Mouse (Mus musculus) embryonic facial prominence, embryonic 12.5 days (tissue): ENCODE measurements around the gene Slc35a1. TPM values are rescaled to one million over a fixed set of nuclear protein-coding genes. Genes with fewer than 3 reads are reported as not detected.
A peak's percentile ranks its signal among the peaks of the same experiment; 100 is the strongest.
"Not testable (repeated sequence)": the region's sequence is repeated elsewhere in the genome, so short reads cannot be mapped to it uniquely, and the experiment has no call there.

Experiments used
- ATAC-seq: fragments of 200-750 bp; cut with Nextera tagmentation; 2 replicates; pipeline ENCODE4 v1.8.0; 2017; ENCODE audit not compliant: insufficient number of reproducible peaks, insufficient read depth, low FRiP score, low TSS enrichment
- H3K27ac ChIP-seq: fragments of 300-500 bp; sonication (generic); 2 replicates; pipeline ENCODE4 v1.5.1; 2016; ENCODE audit warnings: mild to moderate bottlenecking
- H3K27me3 ChIP-seq: fragments of 300-500 bp; sonication (generic); 2 replicates; pipeline ENCODE4 v1.6.1; 2016; ENCODE audit warnings: mild to moderate bottlenecking, moderate library complexity
- H3K36me3 ChIP-seq: fragments of 300-500 bp; sonication (generic); 2 replicates; pipeline ENCODE4 v1.6.1; 2016; ENCODE audit warnings: mild to moderate bottlenecking
- H3K4me1 ChIP-seq: fragments of 300-500 bp; sonication (generic); 2 replicates; pipeline ENCODE4 v1.6.1; 2016
- H3K4me2 ChIP-seq: fragments of 300-500 bp; sonication (generic); replicated peaks from 2 replicates; pipeline ENCODE4 v1.6.1; 2016; ENCODE audit warnings: mild to moderate bottlenecking, moderate library complexity
- H3K4me3 ChIP-seq: fragments of 300-500 bp; sonication (generic); 2 replicates; pipeline ENCODE4 v1.5.1; 2016; ENCODE audit warnings: mild to moderate bottlenecking
- H3K9ac ChIP-seq: fragments of 300-500 bp; sonication (generic); 2 replicates; pipeline ENCODE4 v1.6.1; 2016; ENCODE audit warnings: mild to moderate bottlenecking, moderate library complexity
- H3K9me3 ChIP-seq: fragments of 300-500 bp; sonication (generic); 2 replicates; pipeline ENCODE4 v1.6.1; 2016; ENCODE audit warnings: mild to moderate bottlenecking, moderate library complexity
- WGBS: fragments of 180-500 bp; shearing (Covaris S2); methylation state at CpG from one replicate; pipeline ENCODE4 v1.1.7; 2016; 5-methylcytosine and 5-hydroxymethylcytosine counted together
- polyA plus RNA-seq: library from polyadenylated mRNA; unstranded; fragments of >200 nt; fragmentation: Nextera tagmentation; extraction: Ambion mirVana; gene quantifications from 2 replicates; pipeline ENCODE4 v1.2.1, GENCODE M21; 2016

The Slc35a1 gene
- polyA plus RNA-seq = 50.8 and 57.8 TPM in 2 replicates

DNA sequence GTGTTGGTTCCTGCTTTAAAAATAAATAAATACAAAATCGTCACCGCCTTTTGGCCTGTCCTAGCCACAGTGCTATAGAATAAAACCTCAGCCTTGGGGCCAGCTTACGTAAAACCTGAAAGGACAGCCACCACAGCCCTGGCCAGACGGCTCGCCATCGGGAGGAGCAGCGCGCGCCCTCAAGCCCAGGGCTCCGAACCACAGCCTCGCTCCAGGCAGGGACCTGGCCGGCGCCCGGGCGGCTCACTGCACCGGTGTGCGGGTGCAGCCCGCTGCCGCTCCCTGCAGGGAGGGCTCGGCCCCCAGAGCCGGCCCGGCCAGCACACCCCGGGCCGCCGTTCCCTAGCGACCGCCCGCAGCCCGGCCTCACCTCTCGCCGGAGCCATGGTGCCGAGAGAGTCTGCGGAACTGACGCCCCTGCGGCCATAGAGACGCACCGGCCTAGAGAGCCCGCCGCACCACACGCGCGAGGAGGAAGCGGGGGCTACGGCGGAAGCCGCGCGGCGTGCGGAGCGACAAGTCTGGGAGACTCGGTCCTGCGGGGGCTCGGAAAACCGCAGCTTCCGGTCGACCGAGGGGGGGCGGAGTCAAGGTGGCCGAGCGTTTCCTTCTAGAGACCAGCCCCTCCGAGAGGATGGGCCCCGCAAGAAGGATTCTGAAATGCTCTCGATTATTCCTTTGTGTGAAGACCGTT is at the start of gene Slc35a1:
Gene Slc35a1 (minus strand): TSS at position 565 of the 694 bp plus-strand sequence.
- ATAC-seq = peak; percentile 97
- H3K27ac ChIP-seq = peak within 1 kb of the TSS; percentile 94
- under 1% methylated on average over 65 of the region's 65 CpGs for WGBS
- no peaks in the 10 kb centered on the region for H3K27me3 ChIP-seq
- H3K4me1 ChIP-seq = peaks cover 5% of the 10 kb centered on the region; the same call in 1 of the 2 replicates
- H3K9me3 ChIP-seq = no peaks in the 10 kb centered on the region
- peak within 1 kb of the TSS; percentile 67 for H3K4me3 ChIP-seq
- H3K36me3 ChIP-seq = no peaks in the 10 kb centered on the region
- peak within 1 kb of the TSS; percentile 95 for H3K9ac ChIP-seq
- peak within 1 kb of the TSS; percentile 51 for H3K4me2 ChIP-seq

DNA sequence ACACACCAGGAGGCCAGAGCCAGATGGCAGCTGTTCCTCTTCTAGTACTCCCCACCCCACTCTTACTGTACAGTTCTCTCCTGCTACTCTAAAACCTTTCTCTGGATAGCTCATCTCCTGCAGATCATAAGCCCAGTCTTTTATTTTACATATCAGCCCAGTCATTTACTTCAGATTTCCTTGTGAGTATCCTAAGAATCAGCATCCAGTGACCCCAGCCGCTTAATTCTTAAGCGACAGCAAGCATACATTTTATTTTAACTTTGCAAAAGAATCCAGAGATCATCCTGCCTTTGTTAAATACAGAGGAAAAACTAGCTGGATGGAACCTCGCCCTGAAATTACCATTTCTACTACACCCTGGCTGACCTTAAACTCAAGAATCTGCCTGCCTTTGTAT is 47.2 kb upstream of the Slc35a1 start:
- Histone ChIP-seq H3K36me3 (no peaks in the 10 kb centered on the region), H3K9me3 (no peaks in the 10 kb centered on the region), H3K27ac (no peak overlapping the region), H3K4me1 (no peaks in the 10 kb centered on the region), H3K9ac (no peak overlapping the region), H3K4me2 (no peak overlapping the region), H3K27me3 (no peaks in the 10 kb centered on the region), H3K4me3 (no peak overlapping the region)
- 76% methylated on average over 3 of the region's 3 CpGs for WGBS
- no peak for ATAC-seq

GRCm38 (mm10) chr4:34733415-34733814 is 46.2 kb upstream of the Slc35a1 start:
- not testable (repeated sequence) for H3K27me3 ChIP-seq, H3K4me2 ChIP-seq, H3K9ac ChIP-seq, H3K4me3 ChIP-seq, H3K36me3 ChIP-seq, H3K27ac ChIP-seq, ATAC-seq, H3K9me3 ChIP-seq, H3K4me1 ChIP-seq
- 20% methylated on average over 2 of the region's 2 CpGs for WGBS

DNA sequence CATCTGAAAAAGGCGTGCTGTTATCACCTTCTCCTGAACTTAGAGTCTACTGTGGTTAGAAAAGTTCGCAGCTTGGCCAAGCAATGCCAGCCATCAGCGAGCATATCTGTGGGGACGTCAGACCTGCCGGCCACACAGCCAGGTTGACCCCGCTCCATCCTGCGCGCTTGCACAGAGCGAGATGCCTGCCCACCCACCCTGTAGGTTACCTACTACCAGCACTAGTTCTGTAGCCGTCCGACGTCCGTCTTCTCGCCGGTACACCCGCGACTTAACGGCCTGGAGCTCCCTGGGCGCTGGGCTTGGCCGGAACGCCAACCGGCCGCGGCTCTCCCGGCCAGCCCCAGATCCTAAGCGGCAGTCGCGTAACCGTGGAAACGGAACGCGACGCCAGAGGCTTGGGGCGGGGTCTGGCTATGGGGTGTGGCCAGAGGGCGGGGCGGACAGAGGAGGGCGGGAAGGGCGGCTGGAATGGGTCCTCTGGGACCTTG is 42.7 kb upstream of the Slc35a1 start, which contains the start of gene Cfap206:
Gene Cfap206 (minus strand): TSS at position 356 of the 491 bp plus-strand sequence.
- H3K36me3 ChIP-seq = no peaks in the 10 kb centered on the region
- peak within 1 kb of the TSS; percentile 73 for H3K4me2 ChIP-seq
- H3K9me3 ChIP-seq = no peaks in the 10 kb centered on the region
- H3K4me1 ChIP-seq = no peaks in the 10 kb centered on the region
- no peaks in the 10 kb centered on the region for H3K27me3 ChIP-seq
- H3K27ac ChIP-seq = no peak within 1 kb of the TSS
- H3K4me3 ChIP-seq = peak within 1 kb of the TSS; percentile 42
- WGBS = under 1% methylated on average over 38 of the region's 38 CpGs
- H3K9ac ChIP-seq = peak within 1 kb of the TSS; percentile 20; the same call in 1 of the 2 replicates
- peak; percentile 92 for ATAC-seq

DNA sequence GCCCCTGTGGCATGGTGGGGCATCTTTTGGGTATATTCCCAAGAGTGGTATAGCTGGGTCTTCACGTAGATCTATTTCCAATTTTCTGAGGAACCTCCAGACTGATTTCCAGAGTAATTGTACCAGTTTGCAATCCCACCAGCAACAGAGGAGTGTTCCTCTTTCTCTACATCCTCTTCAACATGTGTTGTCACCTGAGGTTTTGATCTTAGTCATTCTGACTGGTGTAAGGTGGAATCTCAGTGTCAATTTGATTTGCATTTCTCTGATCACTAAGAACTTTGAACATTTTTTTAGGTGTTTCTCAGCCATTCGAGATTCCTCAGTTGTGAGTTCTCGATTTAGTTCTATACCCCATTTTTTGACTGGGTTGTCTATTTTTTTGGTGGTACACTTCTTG is 38.5 kb upstream of the Slc35a1 start:
- H3K4me3 ChIP-seq, H3K27ac ChIP-seq, H3K4me1 ChIP-seq, H3K36me3 ChIP-seq, H3K9ac ChIP-seq, H3K4me2 ChIP-seq, H3K9me3 ChIP-seq, ATAC-seq, H3K27me3 ChIP-seq: not testable (repeated sequence)
- WGBS = 89% methylated on average over 3 of the region's 3 CpGs

GRCm38 (mm10) chr4:34724306-34724705 is 37.1 kb upstream of the Slc35a1 start:
- Histone ChIP-seq H3K27me3 (no peaks in the 10 kb centered on the region), H3K27ac (no peak overlapping the region), H3K36me3 (no peaks in the 10 kb centered on the region), H3K4me2 (no peak overlapping the region), H3K9ac (no peak overlapping the region), H3K4me3 (no peak overlapping the region), H3K4me1 (no peaks in the 10 kb centered on the region), H3K9me3 (no peaks in the 10 kb centered on the region)
- ATAC-seq = no peak
- 56% methylated on average over 4 of the region's 4 CpGs for WGBS

DNA sequence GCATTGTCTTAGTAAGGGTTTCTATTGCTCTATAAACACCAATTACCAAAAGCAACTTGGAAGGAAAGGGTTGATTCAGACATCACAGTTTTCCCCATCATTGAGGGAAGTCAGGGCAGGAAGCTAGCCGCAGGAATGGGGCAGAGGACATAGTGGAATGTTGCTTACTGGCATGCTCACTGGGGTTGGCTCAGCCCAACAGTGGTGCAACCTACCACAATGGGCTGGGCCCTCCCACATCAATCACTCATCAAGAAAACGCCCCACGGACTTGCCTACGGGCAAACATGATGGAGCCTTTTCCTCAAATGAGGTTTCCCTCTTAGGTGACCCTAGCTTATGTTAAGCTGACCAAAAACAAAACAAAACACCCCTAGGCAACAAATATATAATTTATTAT is 35.9 kb upstream of the Slc35a1 start:
- 64% methylated on average over 4 of the region's 4 CpGs for WGBS
- H3K27ac ChIP-seq = no peak overlapping the region
- no peaks in the 10 kb centered on the region for H3K27me3 ChIP-seq

GRCm38 (mm10) chr4:34720127-34720895 is 33.1 kb upstream of the Slc35a1 start:
- Histone ChIP-seq H3K9ac (no peak overlapping the region), H3K4me2 (no peak overlapping the region), H3K9me3 (no peaks in the 10 kb centered on the region), H3K27ac (no peak overlapping the region), H3K36me3 (no peaks in the 10 kb centered on the region), H3K4me3 (no peak overlapping the region), H3K27me3 (no peaks in the 10 kb centered on the region), H3K4me1 (no peaks in the 10 kb centered on the region)
- no peak for ATAC-seq
- WGBS = 86% methylated on average over 7 of the region's 7 CpGs

More for the DNA sequence above, 35.9 kb upstream of the Slc35a1 start:
- Histone ChIP-seq H3K4me1 (no peaks in the 10 kb centered on the region), H3K9me3 (no peaks in the 10 kb centered on the region), H3K36me3 (no peaks in the 10 kb centered on the region), H3K9ac (no peak overlapping the region), H3K4me2 (no peak overlapping the region), H3K4me3 (no peak overlapping the region)
- ATAC-seq = no peak

DNA sequence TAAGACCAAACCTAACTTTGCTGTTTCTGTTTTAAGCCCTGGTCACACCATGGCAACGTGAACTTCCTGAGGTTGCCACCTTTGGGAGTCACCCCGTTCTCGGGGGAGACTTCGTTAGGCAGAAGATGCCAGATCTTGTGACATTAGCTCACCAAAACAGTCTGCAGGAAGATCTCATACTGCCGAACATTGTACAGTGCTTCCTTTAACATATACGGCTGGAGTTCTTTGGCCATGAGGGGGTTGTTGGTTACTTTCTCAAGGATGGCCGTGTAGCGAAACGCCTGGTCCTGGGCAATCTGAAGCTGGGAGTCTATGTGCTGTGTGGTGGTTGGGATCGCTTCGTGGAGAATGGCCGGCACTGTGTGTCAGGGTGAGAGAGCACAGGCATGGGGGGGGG is 32.2 kb upstream of the Slc35a1 start:
- Histone ChIP-seq H3K4me2 (no peak overlapping the region), H3K27ac (no peak overlapping the region), H3K27me3 (no peaks in the 10 kb centered on the region), H3K4me1 (no peaks in the 10 kb centered on the region), H3K4me3 (no peak overlapping the region), H3K9ac (no peak overlapping the region), H3K9me3 (no peaks in the 10 kb centered on the region), H3K36me3 (no peaks in the 10 kb centered on the region)
- 94% methylated on average over 12 of the region's 12 CpGs for WGBS
- no peak for ATAC-seq

- H3K4me2 ChIP-seq = no peak overlapping the region
- H3K9ac ChIP-seq = no peak overlapping the region
- H3K27ac ChIP-seq = no peak overlapping the region
- no peak overlapping the region for H3K4me3 ChIP-seq
- H3K27me3 ChIP-seq = no peaks in the 10 kb centered on the region
- ATAC-seq = no peak
- H3K36me3 ChIP-seq = no peaks in the 10 kb centered on the region
- 100% methylated on average over 1 of the region's 1 CpGs for WGBS
- H3K4me1 ChIP-seq = no peaks in the 10 kb centered on the region
- no peaks in the 10 kb centered on the region for H3K9me3 ChIP-seq
Measured at GRCm38 (mm10) chr4:34715062-34715461, 27.8 kb upstream of the Slc35a1 start.

DNA sequence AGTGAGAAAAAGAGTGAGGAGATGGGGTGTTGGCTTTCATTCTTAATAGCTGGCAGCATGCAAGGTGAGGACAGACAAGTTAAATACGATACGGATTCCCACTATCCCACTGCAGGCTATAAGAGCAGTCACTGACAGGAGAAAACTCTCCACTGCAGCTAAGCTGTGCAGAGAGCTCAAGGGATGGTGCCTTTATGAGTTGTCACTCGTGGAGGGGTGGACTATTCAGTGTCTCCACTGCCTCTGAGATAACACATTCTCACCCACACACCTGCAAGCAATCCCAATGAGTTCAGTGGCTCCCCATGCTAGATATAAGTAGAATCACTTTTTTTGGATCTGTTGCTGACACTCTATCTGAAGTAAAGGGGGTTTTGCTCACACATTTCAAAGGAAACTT is 20.9 kb upstream of the Slc35a1 start:
- H3K27me3 ChIP-seq = no peaks in the 10 kb centered on the region
- no peaks in the 10 kb centered on the region for H3K36me3 ChIP-seq
- no peak overlapping the region for H3K4me3 ChIP-seq
- no peak for ATAC-seq
- no peak overlapping the region for H3K9ac ChIP-seq
- H3K4me1 ChIP-seq = no peaks in the 10 kb centered on the region
- no peak overlapping the region for H3K4me2 ChIP-seq
- H3K27ac ChIP-seq = no peak overlapping the region
- no peaks in the 10 kb centered on the region for H3K9me3 ChIP-seq
- 73% methylated on average over 3 of the region's 3 CpGs for WGBS

DNA sequence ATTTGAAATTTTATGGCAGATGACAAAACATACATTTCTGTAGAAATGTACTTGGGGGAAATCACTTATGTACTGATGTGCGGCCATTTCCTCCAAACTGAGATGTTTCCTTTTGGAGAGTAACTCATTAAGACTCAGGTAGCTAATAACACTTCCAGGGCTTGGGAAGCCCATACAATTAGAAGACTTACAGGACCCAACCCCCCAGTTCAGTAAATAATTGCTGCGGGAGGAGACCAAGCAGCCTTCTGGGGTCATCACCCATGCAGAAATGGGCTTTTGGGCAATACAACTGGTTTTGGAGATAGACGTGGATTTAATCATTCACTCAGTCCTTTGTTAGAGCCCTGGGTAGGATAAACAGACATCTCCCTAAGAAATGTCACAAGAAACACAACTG is 20.0 kb upstream of the Slc35a1 start:
- Histone ChIP-seq H3K36me3 (no peaks in the 10 kb centered on the region), H3K27me3 (no peaks in the 10 kb centered on the region), H3K4me1 (no peaks in the 10 kb centered on the region), H3K27ac (no peak overlapping the region), H3K4me2 (no peak overlapping the region), H3K4me3 (no peak overlapping the region), H3K9me3 (no peaks in the 10 kb centered on the region), H3K9ac (no peak overlapping the region)
- ATAC-seq = no peak
- 74% methylated on average over 3 of the region's 3 CpGs for WGBS
